Mouse (Mus musculus): ENCODE results near the gene Zzz3.

GRCm38 (mm10) chr3:152465338-152465737 lies 70.1 kb downstream of the Zzz3 start:
- TF ChIP-seq JUN (IDR thresholded peaks at IDR 0.05; ENCODE audit: insufficient read depth, low read depth, low read length), result no peak
- TF ChIP-seq MAFK (IDR thresholded peaks at IDR 0.05; ENCODE audit: insufficient replicate concordance, low read length), result no peak
- no peak for TF ChIP-seq POLR2A (IDR thresholded peaks at IDR 0.05; ENCODE audit: low read depth, low read length)
- no peak for TF ChIP-seq EP300 (IDR thresholded peaks at IDR 0.05; ENCODE audit: low read length)
- TF ChIP-seq ZKSCAN1 (IDR thresholded peaks at IDR 0.05; ENCODE audit: borderline replicate concordance, low read depth, low read length), result no peak
- TF ChIP-seq CTCF (conservative IDR thresholded peaks at IDR 0.05 in 1 of 2, IDR thresholded peaks at IDR 0.05 in 1 of 2; ENCODE audit: low read depth in 2 of 2, low read length in 2 of 2), result no peak
- no peak for TF ChIP-seq TCF12 (IDR thresholded peaks at IDR 0.05; ENCODE audit: low read depth, low read length)

Measured in CH12.LX (cell line).